Mouse (Mus musculus) adipocyte (in vitro differentiated cells): ENCODE measurements around the gene C330021F23Rik.
"Not testable (repeated sequence)": the region's sequence is repeated elsewhere in the genome, so short reads cannot be mapped to it uniquely, and the experiment has no call there.

ENCODE experiments used
- DNase-seq: peaks from one replicate; pipeline ENCODE4 v3.0.0-alpha.2; 2016; ENCODE audit warnings: low spot score

Gene C330021F23Rik

DNA sequence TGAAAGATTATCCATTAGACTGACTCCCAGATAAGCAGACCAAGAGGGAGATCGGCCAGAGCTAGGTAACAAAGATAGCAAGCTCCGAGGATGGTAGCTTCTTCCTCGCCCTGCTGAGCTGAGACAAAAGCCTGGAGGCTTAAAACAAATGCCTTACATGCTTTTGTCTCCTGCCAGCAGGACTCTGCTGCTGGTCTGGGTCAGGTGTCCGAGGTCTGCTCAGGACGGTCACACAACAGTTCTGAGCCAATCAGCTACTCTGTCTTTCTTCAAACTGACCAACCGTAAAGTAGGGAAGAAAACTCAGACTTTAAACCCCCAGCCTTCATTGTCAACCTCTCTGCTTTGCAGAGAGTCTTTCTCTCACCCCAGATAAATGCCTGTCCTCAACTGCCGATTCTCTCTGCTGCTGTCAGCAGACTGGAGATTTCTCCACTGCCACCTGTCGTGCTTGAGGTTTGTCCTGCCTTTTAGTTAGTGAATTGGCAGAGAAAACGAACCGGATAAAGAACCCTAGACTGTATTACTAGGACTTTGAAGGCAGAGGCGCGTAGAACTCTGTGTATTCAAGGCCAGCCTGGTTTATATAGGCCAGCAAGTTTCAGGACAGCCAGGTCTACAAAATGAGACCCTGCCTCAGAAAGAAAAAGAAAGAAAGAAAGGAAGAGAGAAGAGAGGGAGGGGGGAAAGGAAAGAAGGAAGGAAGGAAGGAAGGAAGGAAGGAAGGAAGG lies at the start of gene C330021F23Rik:
Gene C330021F23Rik (plus strand): TSS at position 350 of the 731 bp plus-strand sequence.
- no peak for DNase-seq

DNA sequence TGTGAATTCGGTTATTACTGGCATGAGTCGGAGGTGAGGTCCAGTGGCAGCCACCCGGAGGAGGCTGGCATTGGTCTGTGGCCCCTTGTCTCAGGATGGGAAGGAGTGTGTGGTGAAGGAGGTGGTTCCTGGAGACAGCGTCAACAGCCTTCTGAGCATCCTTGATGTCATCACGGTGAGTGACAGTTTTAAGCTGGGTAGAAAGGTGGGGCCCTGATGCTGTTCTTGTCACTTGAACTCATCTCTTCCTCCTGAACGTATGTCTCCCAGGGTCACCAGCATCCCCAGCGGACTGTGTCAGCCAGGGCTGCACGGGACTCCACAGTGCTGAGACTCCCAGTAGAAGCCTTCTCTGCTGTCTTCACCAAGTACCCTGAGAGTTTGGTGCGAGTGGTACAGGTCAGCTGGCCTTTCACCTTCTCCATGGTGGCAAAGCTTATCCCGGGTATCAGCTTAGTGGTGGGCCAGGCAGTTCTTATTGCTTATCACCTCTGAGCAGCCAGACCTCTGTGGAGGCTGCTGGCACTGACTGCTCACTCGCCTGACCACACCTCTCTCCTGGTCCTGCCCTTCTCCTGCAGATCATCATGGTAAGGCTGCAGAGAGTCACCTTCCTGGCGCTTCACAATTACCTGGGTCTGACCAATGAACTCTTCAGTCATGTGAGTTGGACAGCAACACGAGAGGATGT lies 45.6 kb upstream of the C330021F23Rik start:
- no peak for DNase-seq

DNA sequence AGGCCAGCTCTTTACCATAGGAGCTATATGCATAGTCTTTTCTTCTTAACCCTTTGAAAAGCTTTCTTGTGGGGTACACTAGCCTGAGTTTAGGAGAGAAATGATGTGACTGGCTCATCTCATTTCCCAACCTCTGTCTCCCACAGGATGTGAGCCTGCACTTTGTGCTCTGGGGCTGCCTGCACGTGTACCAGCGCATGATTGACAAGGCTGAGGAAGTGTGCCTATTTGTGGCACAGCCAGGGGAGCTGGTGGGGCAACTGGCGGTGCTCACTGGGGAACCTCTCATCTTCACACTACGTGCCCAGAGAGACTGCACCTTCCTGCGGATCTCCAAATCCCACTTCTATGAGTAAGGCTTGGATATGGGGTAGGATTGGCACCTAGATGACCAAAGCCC lies 37.0 kb upstream of the C330021F23Rik start:
- DNase-seq: no peak

DNA sequence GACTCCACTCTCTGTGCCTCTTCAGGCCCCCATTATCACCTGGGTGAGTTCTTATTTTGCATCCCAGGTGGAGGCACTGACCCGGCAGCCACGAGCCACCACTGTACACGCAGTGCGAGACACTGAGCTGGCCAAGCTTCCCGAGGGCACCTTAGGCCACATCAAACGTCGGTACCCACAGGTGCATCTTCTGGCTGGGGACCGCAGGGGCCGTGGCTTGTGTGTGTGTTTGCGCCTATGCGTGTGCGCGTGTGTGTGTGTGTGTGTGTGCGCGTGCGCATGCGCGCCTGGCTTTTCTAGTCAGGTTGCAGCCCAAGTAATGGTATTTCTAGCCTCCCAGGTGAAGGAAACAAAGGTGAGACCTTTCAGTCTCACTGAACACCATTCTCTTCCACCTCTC lies 35.9 kb upstream of the C330021F23Rik start:
- no peak for DNase-seq

DNA sequence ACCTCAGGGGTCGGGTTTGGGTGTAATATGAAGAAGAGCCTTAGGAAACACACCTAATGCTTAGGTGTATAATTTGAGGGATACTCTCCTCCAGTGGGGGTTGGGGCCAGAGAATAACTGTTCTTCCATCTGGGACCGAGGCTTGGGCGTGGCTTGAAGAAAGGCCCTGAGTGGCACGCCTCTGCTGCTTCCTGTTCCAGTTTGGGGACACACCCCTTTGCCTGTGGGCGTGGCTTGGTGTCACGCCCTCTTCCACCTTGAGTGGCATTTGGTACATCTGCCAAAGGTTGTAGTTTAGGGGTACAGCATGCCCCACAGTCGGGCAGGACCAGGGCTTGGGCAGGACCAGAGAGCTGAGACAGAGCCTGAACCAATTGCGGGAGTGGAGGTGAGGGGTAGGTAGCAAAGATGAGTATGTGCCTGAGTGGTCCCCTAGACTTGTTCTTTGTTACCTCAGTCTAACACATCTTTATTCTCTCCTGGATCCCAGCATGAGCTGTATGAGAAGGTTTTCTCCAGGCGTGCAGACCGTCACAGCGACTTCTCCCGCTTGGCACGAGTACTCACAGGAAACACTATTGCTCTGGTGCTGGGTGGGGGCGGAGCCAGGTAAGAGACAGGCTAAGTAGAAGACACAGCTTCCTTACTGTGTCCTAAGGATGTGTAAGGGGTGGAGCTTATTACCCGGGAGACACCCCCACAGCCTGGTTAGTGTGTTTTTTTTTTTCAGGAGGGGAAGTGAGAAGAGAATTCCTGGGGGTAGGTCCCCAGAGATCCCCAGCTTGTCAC lies 31.5 kb upstream of the C330021F23Rik start:
- no peak for DNase-seq

DNA sequence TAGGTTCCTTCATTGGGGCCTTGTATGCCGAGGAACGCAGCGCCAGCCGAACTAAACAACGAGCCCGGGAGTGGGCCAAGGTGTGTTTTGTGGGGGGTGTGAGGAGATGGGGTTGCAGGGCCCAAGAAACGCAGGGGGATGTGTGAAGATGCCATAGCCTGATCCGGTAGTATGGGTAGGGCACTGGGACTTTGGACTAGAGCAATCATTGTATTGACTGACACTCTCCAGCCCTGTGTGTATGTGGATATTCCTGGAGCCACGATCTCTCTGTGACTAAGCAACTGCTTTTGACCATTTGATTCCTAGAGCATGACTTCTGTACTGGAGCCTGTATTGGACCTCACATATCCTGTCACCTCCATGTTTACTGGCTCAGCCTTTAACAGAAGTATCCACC lies 30.9 kb upstream of the C330021F23Rik start:
- DNase-seq: no peak

DNA sequence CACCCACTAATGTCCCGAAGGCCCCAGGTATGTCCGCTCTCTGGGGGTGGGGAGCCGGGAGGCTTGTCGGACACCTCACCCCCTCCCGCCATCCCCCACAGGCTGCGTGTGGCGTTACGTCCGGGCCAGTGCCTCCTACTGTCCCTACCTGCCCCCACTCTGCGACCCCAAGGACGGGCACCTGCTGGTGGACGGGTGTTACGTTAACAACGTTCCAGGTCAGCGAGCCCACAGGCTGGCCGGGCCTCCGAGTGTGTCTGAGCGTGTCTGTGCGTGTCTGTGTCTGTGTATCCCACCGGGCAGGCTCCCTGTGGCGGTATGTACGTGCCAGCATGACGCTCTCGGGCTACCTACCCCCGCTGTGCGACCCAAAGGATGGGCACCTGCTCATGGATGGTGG lies 30.1 kb upstream of the C330021F23Rik start:
- DNase-seq: no peak

DNA sequence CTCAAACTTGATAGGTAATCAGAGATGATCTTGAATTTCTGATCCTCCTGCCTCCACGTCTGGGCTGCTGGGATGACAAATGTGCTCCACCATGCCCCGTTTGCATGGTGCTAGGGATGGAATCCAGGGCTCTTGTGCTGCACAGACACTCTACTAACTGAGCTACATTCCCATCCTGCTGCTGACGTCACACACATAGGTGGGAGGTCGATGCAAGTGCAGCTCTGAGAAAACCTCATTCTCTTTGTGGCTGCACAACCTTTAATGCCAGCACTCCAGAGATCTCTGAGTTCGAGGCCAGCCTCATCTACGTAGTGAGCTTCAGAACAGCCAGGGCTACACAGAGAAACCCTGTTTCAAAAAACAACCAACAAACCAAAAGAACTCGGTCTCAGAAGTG lies 28.6 kb upstream of the C330021F23Rik start:
- DNase-seq: no peak

DNA sequence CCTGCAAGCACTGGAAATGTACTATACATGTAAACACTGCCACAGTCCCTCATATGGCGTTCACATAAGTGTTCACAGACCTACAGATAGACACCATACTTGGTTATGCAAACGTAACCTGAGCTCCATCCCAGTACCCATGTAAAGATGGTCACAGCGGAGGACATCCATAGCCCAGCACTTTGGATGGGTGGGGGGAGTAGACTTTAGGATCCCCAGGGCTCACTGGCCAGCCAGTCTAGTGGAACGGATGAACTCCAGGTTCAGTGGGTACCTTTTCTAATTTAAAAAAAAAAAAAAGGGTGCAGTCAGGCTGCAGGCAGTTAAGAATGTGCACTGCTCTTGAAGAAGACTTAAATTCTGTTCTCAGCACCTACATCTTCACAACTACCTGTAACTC lies 27.7 kb upstream of the C330021F23Rik start:
- no peak for DNase-seq

DNA sequence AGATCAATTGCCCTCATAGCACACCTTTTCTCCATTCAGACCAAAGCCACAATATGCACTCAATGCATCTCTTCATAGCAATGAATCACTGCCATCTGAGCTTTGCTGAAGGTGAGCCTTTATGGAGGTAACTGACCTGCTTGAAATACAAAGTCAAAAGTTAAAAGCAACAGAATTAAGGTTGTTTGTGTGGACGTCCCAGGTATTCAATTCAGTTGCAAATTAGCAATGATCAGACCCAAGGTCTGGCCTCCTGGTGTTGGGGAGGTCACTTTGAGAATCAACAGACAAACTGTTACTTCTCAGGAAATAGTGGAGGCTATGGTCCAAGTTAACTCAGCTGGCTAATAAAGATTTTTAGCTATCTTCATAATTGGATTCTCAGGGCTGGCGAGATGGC lies 21.3 kb upstream of the C330021F23Rik start:
- no peak for DNase-seq

DNA sequence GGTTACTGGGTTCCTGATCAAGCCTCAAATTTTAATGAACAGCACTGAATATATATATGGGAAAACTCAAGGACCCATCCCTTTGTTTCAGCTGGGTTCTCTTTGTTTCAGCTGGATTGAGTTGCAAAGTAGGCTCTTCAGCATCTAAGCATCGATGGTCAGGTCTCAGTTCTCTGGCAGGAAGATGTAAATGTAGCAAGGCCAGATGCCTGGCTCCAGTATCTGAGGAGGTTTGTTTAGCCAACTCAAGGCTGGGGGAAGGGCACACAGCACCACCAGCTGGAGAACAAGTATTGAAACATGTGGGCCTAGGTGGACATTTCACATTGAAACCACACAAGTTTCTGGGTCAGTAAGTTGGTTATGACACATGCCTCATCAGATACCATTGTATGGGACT lies 15.6 kb upstream of the C330021F23Rik start:
- DNase-seq: no peak

DNA sequence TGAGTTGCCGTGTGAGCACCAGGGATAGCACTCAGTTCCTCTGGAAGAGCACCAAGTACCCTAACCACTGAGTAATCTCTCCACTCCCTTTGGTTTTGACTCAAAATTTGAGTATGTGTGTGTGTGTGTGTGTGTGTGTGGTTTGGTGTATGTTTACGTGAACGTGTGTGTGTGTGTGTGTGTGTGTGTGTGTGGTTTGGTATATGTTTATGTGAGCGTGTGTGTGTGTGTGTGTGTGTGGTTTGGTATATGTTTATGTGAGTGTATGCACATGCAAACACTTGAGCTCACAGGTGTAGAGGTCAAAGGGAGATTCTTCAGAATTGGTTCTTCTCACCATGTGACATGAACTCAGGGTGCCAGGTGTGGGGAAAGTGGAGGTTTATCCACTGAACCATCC lies 11.7 kb upstream of the C330021F23Rik start:
- no peak for DNase-seq

DNA sequence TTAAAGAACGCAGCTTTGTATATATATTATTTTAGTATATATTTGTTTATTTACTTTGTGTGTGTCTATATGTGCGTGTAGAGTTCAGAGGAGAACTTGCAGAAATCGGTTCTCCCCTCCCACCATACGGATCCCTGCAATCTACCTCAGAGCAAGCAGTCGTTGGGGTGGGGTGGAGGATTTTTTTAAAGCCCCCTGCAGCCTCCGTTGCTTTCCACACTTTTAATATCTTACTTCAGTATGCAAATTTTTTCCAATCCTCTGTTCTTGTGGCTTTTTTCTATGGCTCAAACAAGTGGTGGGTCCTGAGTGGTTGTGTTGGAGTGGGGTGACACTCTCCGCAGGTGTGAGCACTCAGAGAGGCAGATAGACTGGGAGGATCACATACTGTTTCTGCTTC lies 588 bp downstream of the C330021F23Rik start:
- DNase-seq: no peak

DNA sequence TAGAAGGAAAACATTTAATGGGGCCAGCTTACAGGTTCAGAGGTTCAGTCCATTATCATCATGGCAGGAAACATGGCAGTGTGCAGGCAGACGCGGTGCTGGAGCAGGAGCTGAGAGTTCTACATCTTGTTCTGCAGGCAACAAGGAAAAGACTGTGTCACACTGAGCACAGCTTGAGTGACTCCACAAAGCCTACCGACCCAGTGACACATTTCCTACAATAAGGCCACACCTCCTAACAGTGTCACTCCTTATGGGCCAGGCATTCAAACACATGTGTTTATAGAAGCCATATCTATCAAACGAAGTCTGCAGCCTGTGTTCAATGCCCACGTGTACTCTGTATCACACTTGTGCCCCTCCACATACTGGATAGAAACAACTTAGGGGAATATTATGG lies 2.0 kb downstream of the C330021F23Rik start:
- DNase-seq: no peak

DNA sequence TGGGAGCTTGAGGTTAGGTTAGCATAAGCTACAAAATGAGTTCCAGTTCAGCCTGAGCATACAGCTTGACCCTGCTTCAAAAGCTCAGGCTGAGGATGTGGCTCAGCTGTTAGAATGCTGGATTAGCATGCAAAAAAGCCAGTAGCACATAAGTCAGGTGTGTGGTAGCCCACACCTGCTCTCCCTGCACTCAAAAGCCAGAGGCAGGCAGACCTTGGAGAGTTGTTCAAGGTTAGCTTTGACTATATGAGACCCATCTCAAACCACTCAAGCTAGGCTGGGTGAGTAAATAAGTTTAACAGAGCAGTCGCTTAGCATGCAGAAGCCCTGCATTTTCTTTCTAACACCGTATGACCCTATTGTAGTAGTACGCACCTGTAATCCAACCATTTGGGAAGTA lies 6.8 kb downstream of the C330021F23Rik start:
- DNase-seq: no peak

DNA sequence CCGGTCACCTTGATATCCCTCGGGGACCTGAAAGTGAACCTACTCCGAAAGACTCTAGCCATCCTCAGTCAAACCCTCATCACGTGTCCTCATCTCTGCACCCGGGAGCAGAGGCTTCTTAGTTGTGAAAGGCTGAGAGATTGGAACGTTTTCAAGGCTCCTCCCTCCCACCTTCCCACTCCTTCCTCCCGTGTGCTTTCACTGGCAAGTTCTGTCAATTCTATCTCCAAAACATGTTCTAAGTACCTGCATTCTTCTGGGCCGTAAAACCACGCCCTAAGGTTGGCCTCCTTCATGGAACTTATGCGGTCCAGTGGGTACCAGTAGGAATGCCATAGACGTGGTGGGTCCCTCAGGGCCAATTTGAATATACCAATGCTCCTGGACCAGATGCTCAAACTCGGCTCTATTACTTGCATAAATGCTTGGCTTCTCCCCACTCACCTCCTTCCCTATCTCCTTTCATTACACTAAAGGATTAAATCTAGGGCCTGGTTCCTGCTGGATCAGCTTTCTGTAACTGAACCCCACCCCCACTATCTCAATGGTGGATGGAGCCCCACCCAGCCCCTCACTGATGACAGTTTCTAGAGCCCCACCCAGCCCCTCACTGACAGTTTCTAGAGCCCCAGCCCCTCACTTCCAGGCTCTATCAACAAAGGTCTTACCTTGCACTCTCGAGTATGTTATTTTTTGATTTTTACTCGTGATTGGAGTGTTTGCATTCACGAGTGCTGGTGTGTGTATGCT lies 8.6 kb downstream of the C330021F23Rik start:
- no peak for DNase-seq

DNA sequence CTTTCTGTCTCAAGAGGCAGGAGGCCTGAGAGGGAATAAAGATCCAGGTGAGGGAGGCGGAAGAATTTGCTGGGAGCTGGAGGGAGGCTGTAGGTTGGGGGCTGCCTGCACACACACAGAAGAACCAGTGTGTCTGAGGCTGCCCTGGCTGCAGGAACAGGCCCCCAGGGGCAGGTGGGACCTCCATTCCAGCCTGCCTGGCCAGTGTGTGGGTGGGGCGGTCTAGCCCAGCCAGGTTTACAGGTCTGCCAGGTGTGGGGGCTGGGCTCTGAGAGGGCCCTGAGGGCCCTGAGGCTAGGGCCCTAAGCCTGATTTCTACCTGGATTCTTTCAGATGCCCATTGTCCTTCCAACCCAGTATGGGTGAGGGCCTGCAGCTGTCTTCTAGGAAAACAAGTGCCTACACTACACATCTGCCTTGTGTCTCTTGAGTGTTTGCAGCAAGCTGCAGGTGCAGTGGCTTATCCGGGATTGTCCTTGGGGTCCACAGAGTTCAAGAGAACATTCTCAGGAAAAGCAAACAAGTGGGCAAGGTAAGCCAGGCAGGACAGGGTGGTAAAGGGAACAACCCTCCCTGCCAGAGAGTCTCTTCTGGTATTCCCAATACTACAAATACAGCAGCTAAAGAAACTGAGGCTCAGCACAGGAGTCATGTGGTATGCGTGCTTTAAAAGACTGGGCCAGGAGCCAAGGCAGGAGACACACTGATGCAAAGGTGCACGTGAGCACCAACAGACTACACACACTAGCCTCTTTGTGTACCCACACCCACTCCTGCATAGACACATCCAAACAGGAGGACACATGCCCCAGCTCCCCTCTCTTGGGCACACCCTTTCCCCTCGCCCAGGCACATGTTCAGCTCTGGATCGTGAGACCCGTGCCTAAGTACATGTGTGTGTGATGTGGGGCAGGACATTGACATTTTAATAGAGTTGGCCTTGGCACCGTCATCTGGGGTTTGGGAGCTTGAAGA lies 11.9 kb downstream of the C330021F23Rik start:
- DNase-seq: no peak

DNA sequence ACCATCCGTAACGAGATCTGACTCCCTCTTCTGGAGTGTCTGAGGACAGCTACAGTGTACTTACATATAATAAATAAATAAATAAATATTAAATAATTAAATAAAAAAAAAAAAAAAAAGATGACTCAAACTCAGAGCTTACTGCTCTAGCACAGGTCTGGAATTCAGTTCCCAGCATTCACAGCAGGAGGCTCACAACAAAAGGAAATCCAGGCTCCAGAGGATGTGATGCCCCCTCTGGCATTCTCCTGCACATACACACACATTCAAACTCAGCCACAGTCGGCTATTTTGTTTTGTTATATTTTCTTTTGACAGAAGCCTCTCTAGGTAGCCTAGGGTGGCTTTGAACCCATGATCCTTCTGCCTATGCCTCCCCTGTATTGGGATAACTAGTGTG lies 14.2 kb downstream of the C330021F23Rik start:
- DNase-seq: not testable (repeated sequence)

DNA sequence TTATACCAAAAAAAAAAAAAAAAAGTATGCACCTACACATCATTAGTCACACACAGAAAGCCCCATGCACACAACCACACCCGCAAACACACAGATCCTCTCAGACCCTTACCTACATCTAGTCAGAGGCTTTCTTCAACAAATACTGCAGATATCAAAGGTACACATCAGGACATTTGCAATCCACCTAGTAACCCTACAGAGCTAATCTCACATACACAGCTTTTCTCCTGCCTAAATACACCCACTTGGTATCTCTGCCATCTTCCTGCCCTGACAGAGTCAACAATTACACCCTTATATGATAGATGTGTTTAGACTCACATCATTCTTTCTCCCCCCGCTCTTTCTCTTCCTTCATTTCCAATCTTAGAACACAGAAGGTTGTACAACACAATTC lies 18.7 kb downstream of the C330021F23Rik start:
- DNase-seq: no peak

DNA sequence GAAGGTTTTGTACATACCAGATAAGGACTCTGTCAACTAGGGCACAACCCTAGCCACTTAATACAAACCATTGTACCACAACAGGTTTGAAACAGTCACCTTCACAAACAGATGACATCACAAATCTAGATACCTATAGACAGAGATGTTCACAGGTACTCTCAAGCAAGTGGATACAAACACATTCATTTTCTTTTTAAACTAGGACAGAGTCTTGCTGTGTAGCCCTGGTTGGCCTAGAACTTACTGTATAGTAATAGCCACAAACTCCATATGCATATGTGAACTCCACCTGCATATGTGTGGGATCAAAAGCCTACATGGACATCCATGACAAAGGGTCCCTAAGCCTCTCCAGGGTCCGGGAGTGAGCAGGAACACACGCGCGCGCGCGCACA lies 19.2 kb downstream of the C330021F23Rik start, which contains the start of gene Camsap3:
Gene Camsap3 (plus strand): TSS at position 301 of the 398 bp plus-strand sequence.
- DNase-seq: no peak
